Mouse (Mus musculus) heart, embryonic 14.5 days (tissue): ENCODE measurements around the gene Taar8c. TPM values are rescaled to one million over a fixed set of nuclear protein-coding genes. Genes with fewer than 3 reads are reported as not detected.

Experiments
- ATAC-seq: fragments of 200-750 bp; cut with Nextera tagmentation; 2 replicates; pipeline ENCODE4 v1.8.0; 2017; ENCODE audit warnings: low read depth, moderate TSS enrichment; ENCODE audit not compliant: insufficient number of reproducible peaks, insufficient read depth, low FRiP score
- H3K27ac ChIP-seq, 2 experiments: fragments of 200-500 bp in 1 of 2; fragments of 300-500 bp in 1 of 2; sonication (generic) in 1 of 2; replicated peaks in 1 of 2; 2 replicates each; pipeline ENCODE4 v1.5.1; 2012 to 2014; ENCODE audit warnings: low read depth in 2 of 2, low read length in 2 of 2, control low read depth in 1 of 2, mild to moderate bottlenecking in 1 of 2, mixed read lengths in 1 of 2; ENCODE audit not compliant: control insufficient read depth in 1 of 2, insufficient read depth in 1 of 2
- H3K27me3 ChIP-seq: fragments of 300-500 bp; sonication (generic); 2 replicates; pipeline ENCODE4 v1.6.1; 2014; ENCODE audit warnings: mild to moderate bottlenecking, low read length, control low read depth; ENCODE audit not compliant: control insufficient read depth, insufficient read depth
- H3K36me3 ChIP-seq: fragments of 300-500 bp; sonication (generic); 2 replicates; pipeline ENCODE4 v1.6.1; 2014; ENCODE audit warnings: mild to moderate bottlenecking, control low read depth, low read length, mixed read lengths; ENCODE audit not compliant: control insufficient read depth, insufficient read depth
- H3K4me1 ChIP-seq, 2 experiments: fragments of 200-500 bp in 1 of 2; fragments of 300-500 bp in 1 of 2; sonication (generic) in 1 of 2; 2 replicates each; pipeline ENCODE4 v1.6.1; 2012 to 2014; ENCODE audit warnings: low read length in 2 of 2, control low read depth in 1 of 2, mixed read lengths in 1 of 2; ENCODE audit not compliant: control insufficient read depth in 2 of 2, insufficient read depth in 2 of 2
- H3K4me2 ChIP-seq: fragments of 300-500 bp; sonication (generic); 2 replicates; pipeline ENCODE4 v1.6.1; 2014; ENCODE audit warnings: mild to moderate bottlenecking, low read length
- H3K4me3 ChIP-seq, 2 experiments: fragments of 200-500 bp in 1 of 2; fragments of 300-500 bp in 1 of 2; sonication (generic) in 1 of 2; 2 replicates each; pipeline ENCODE4 v1.5.1; 2012 to 2014; ENCODE audit warnings: low read length in 2 of 2, mild to moderate bottlenecking in 2 of 2, control low read depth in 1 of 2, low read depth in 1 of 2, moderate library complexity in 1 of 2; ENCODE audit not compliant: control insufficient read depth in 1 of 2, insufficient read depth in 1 of 2
- H3K9ac ChIP-seq: fragments of 300-500 bp; sonication (generic); 2 replicates; pipeline ENCODE4 v1.6.1; 2014; ENCODE audit warnings: mild to moderate bottlenecking, low read length
- H3K9me3 ChIP-seq: fragments of 300-500 bp; sonication (generic); 2 replicates; pipeline ENCODE4 v1.6.1; 2016; ENCODE audit warnings: low read length, control low read depth; ENCODE audit not compliant: control insufficient read depth
- WGBS: fragments of 180-500 bp; shearing (Covaris S2); extraction: QIAGEN DNeasy Blood & Tissue Kit; methylation state at CpG from one replicate; pipeline ENCODE4 v1.1.7; 2014; 5-methylcytosine and 5-hydroxymethylcytosine counted together
- polyA plus RNA-seq: library from polyadenylated mRNA; unstranded; fragments of >200 nt; fragmentation: Nextera tagmentation; extraction: Ambion mirVana; gene quantifications from 2 replicates; pipeline ENCODE4 v1.2.1, GENCODE M21; 2014

Taar8c gene
- polyA plus RNA-seq, 1 experiment from 2014 or later = not detected

- no peak overlapping the region for H3K4me2 ChIP-seq
- H3K4me1 ChIP-seq = no peaks in the 10 kb centered on the region
- no peak for ATAC-seq
- 85% methylated on average over 3 of the region's 3 CpGs for WGBS
- H3K9me3 ChIP-seq = no peaks in the 10 kb centered on the region
- H3K4me3 ChIP-seq = no peak overlapping the region
- H3K27me3 ChIP-seq = no peaks in the 10 kb centered on the region
- no peak overlapping the region for H3K27ac ChIP-seq
- H3K9ac ChIP-seq = no peak overlapping the region
- no peaks in the 10 kb centered on the region for H3K36me3 ChIP-seq
These were observed 42.7 kb downstream of the Taar8c start for GRCm38 (mm10) chr10:24058986-24059385.

DNA sequence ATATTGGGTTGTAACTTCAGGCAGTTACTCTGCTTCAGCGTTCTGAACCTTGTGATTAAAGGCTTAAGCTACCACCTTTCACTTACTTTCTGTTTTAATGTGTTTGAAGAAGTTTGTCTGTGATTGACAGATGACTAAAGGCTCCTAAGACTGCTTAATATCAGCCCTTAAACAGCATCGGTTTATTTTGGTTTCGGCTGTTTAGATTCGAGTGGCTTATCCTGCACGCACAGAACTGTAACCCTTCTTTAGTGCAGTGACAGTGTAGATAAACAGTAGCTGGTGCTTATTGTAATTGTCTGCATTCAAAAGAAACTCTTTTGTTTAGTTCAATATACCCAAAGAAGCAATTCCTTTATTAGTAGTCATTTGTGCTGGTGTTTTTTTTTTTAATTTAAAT lies 49.7 kb downstream of the Taar8c start:
- ATAC-seq = no peak
- Histone ChIP-seq H3K36me3 (no peaks in the 10 kb centered on the region), H3K4me1 (no peaks in the 10 kb centered on the region), H3K27ac (no peak overlapping the region), H3K9ac (no peak overlapping the region), H3K27me3 (no peaks in the 10 kb centered on the region), H3K4me3 (no peak overlapping the region), H3K4me2 (no peak overlapping the region), H3K9me3 (no peaks in the 10 kb centered on the region)
- 17% methylated on average over 5 of the region's 5 CpGs for WGBS

Other genes with a start within 250 kb of the Taar8c start
- gene Vnn1, start 207.2 kb downstream of the Taar8c start, polyA plus RNA-seq = 3.7 and 4.5 TPM in 2 replicates
- gene Taar1, start 181.6 kb downstream of the Taar8c start, polyA plus RNA-seq = not detected in 2 replicates
- gene Taar2, start 163.3 kb downstream of the Taar8c start, polyA plus RNA-seq = not detected in 2 replicates
- not detected in 2 replicates for gene Taar3, start 152.4 kb downstream of the Taar8c start, polyA plus RNA-seq
- gene Taar4, start 141.4 kb downstream of the Taar8c start, polyA plus RNA-seq = not detected in 2 replicates
- not detected in 2 replicates for gene Taar5, start 131.2 kb downstream of the Taar8c start, polyA plus RNA-seq
- gene Taar6, start 116.3 kb downstream of the Taar8c start, polyA plus RNA-seq = not detected in 2 replicates
- gene Taar7a, start 108.4 kb downstream of the Taar8c start, polyA plus RNA-seq = not detected in 2 replicates
- not detected in 2 replicates for gene Taar7b, start 102.0 kb downstream of the Taar8c start, polyA plus RNA-seq
- not detected in 2 replicates for gene Taar7d, start 74.7 kb downstream of the Taar8c start, polyA plus RNA-seq
- not detected in 2 replicates for gene Taar7e, start 64.3 kb downstream of the Taar8c start, polyA plus RNA-seq
- gene Taar7f, start 52.4 kb downstream of the Taar8c start, polyA plus RNA-seq = not detected in 2 replicates
- gene Taar8a, start 25.4 kb downstream of the Taar8c start, polyA plus RNA-seq = not detected in 2 replicates
- not detected in 2 replicates for gene Taar8b, start 9.6 kb downstream of the Taar8c start, polyA plus RNA-seq
- gene Taar9, start 7.6 kb upstream of the Taar8c start, polyA plus RNA-seq = not detected in 2 replicates
- gene Stx7, start 47.4 kb upstream of the Taar8c start, polyA plus RNA-seq = 87.4 and 91.7 TPM in 2 replicates
- gene Moxd1, start 121.6 kb upstream of the Taar8c start, polyA plus RNA-seq = 9.1 and 10.4 TPM in 2 replicates